Mouse (Mus musculus) neural tube, embryonic 12.5 days (tissue): ENCODE data around the gene Vegfb. TPM values are rescaled to one million over a fixed set of nuclear protein-coding genes. Genes with fewer than 3 reads are reported as not detected.

Source experiments
- ATAC-seq: fragments of 200-750 bp; cut with Nextera tagmentation; 2 replicates; pipeline ENCODE4 v1.8.0; 2017; ENCODE audit warnings: low read depth, mild to moderate bottlenecking, moderate TSS enrichment, moderate library complexity; ENCODE audit not compliant: low FRiP score
- H3K27ac ChIP-seq: fragments of 300-500 bp; sonication (generic); 2 replicates; pipeline ENCODE4 v1.5.1; 2016
- H3K27me3 ChIP-seq: fragments of 300-500 bp; sonication (generic); replicated peaks from 2 replicates; pipeline ENCODE4 v1.6.1; 2016; ENCODE audit warnings: mild to moderate bottlenecking
- H3K36me3 ChIP-seq: fragments of 300-500 bp; sonication (generic); 2 replicates; pipeline ENCODE4 v1.6.1; 2016; ENCODE audit warnings: mild to moderate bottlenecking
- H3K4me1 ChIP-seq: fragments of 300-500 bp; sonication (generic); 2 replicates; pipeline ENCODE4 v1.6.1; 2016
- H3K4me2 ChIP-seq: fragments of 300-500 bp; sonication (generic); replicated peaks from 2 replicates; pipeline ENCODE4 v1.6.1; 2016; ENCODE audit warnings: mild to moderate bottlenecking
- H3K4me3 ChIP-seq: fragments of 300-500 bp; sonication (generic); 2 replicates; pipeline ENCODE4 v1.5.1; 2016
- H3K9ac ChIP-seq: fragments of 300-500 bp; sonication (generic); 2 replicates; pipeline ENCODE4 v1.6.1; 2016; ENCODE audit warnings: mild to moderate bottlenecking
- H3K9me3 ChIP-seq: fragments of 300-500 bp; sonication (generic); 2 replicates; pipeline ENCODE4 v1.6.1; 2016; ENCODE audit warnings: mild to moderate bottlenecking
- WGBS: fragments of 180-500 bp; shearing (Covaris S2); methylation state at CpG from one replicate; pipeline ENCODE4 v1.1.7; 2016; 5-methylcytosine and 5-hydroxymethylcytosine counted together
- polyA plus RNA-seq: library from polyadenylated mRNA; unstranded; fragments of >200 nt; fragmentation: Nextera tagmentation; extraction: Ambion mirVana; gene quantifications from 2 replicates; pipeline ENCODE4 v1.2.1, GENCODE M21; 2016

Gene Vegfb
- polyA plus RNA-seq, 1 experiment from 2014 or later = 33.7 TPM

GRCm38 (mm10) chr19:6987904-6988285 lies 444 bp upstream of the Vegfb start:
- 5% methylated on average over 8 of the region's 8 CpGs for WGBS
- peaks cover 32% of the 10 kb centered on the region for H3K4me1 ChIP-seq
- H3K27me3 ChIP-seq = no peaks in the 10 kb centered on the region
- H3K36me3 ChIP-seq = peaks cover 18% of the 10 kb centered on the region
- H3K27ac ChIP-seq = no peak overlapping the region
- H3K4me3 ChIP-seq = peak overlapping the region; percentile 83
- no peaks in the 10 kb centered on the region for H3K9me3 ChIP-seq
- H3K9ac ChIP-seq = peak overlapping the region; percentile 93
- no peak for ATAC-seq
- H3K4me2 ChIP-seq = peak overlapping the region; percentile 97

DNA sequence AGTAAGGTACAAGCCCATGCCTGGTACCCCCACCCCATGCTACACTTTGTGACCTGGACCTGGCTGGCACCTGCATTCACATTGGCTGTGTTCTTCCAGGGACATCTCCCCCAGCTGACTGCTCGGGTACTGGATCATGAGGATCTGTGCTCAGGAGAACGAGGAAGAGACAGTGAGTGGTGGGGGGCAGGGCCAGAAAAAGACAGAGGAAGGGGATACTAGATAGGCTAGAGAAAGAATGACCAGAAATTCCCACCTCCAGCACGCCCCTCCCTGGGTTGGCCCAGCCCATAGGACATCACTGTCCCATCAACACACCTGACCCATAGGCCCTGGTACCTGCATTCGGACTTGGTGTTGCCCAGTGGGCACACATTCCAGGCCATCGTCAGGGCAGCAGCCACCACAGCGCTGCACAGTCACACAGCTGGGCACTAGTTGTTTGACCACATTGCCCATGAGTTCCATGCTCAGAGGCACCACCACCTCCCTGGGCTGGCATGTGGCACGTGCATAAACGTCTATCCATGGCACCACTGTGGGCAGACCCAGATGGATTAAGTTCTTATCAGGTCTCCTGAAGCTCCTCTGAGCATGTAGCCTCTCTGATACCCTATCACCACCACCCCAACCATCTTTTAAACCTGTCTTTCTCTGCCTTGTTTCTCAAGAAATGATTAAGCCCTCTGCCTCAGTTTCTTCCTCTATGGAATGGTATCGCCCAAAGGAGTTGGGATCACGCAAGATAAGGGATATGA lies 1.3 kb downstream of the Vegfb start:
- 85% methylated on average over 10 of the region's 10 CpGs for WGBS
- Histone ChIP-seq H3K4me3 (peak overlapping the region; percentile 83), H3K27ac (no peak overlapping the region), H3K9me3 (no peaks in the 10 kb centered on the region), H3K4me2 (peak overlapping the region; percentile 97), H3K9ac (0 out of 2 replicates have a peak overlapping the region, but pooled peaks have one; percentile 93), H3K4me1 (peaks cover 26% of the 10 kb centered on the region), H3K27me3 (no peaks in the 10 kb centered on the region), H3K36me3 (peaks cover 25% of the 10 kb centered on the region)
- no peak for ATAC-seq

DNA sequence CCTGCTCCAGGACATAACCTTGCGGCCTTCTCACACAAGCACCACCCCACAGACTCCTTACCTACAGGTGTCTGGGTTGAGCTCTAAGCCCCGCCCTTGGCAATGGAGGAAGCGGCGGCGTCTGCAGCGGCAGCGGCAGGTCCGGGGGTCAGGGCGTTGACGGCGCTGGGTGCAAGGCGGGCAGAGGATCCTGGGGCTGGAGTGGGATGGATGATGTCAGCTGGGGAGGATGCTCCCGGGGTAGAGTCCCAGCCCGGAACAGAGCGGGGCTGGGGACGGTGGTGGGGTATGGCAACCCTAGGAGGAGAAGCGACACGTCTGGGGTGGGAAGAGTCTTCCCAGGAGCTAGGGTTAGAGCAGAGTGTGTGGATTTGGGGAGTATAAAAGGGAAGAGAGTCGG lies 2.2 kb downstream of the Vegfb start:
- Histone ChIP-seq H3K4me3 (no peak overlapping the region), H3K27ac (no peak overlapping the region), H3K4me2 (no peak overlapping the region), H3K27me3 (no peaks in the 10 kb centered on the region), H3K9me3 (no peaks in the 10 kb centered on the region), H3K9ac (no peak overlapping the region), H3K4me1 (peaks cover 31% of the 10 kb centered on the region), H3K36me3 (peaks cover 25% of the 10 kb centered on the region)
- no peak for ATAC-seq
- WGBS = 81% methylated on average over 19 of the region's 19 CpGs

GRCm38 (mm10) chr19:6983621-6984020 lies 3.8 kb downstream of the Vegfb start:
- 49% methylated on average over 5 of the region's 5 CpGs for WGBS
- H3K27ac ChIP-seq = no peak overlapping the region
- no peak overlapping the region for H3K4me3 ChIP-seq
- peaks cover 42% of the 10 kb centered on the region for H3K4me1 ChIP-seq
- H3K9ac ChIP-seq = no peak overlapping the region
- no peak overlapping the region for H3K4me2 ChIP-seq
- no peak for ATAC-seq
- no peaks in the 10 kb centered on the region for H3K9me3 ChIP-seq
- peaks cover 25% of the 10 kb centered on the region for H3K36me3 ChIP-seq
- no peaks in the 10 kb centered on the region for H3K27me3 ChIP-seq

- peaks cover 44% of the 10 kb centered on the region for H3K4me1 ChIP-seq
- peak overlapping the region; percentile 77 for H3K4me2 ChIP-seq
Measured at GRCm38 (mm10) chr19:6981465-6981864, 6.0 kb downstream of the Vegfb start.

DNA sequence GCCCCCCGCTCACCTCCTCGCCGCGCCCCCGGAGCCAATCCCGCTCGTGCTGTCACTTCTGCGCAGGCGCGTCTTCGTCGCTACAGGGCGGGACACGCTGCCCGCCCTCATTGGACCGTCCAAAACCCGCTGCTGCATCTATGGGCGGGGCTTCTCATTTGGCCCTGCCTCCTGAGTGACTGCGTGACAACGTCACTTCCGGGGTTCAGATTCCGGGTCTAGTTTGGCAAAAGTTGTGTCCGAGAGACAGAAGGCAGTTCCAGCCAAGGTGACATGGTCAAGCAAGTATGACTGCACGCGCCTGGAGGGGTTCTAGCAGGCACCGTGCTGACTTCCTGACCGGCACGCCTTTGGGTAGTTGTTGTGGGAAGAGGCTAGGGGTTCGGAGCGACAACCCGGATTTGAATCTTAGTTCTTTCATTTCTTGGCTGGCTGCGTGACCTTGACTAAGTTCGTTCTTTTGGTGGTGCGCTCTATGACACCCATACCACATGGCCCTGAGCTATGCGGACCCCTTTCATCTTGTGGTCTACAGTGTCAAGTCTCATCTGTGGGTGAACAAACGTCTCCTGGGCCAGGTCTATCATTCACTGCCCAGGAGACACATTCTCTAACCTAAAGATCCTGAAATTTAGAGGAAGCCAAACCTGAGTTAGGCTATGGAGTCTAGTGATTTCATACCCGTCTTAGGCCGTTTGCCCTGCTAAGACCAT lies 6.9 kb downstream of the Vegfb start, which contains the start of gene Fkbp2:
Gene Fkbp2, minus strand, starts transcription at position 121 of the 713 bp plus-strand sequence.
- Histone ChIP-seq H3K4me2 (peak within 1 kb of the TSS; percentile 77), H3K36me3 (peaks cover 44% of the 10 kb centered on the region), H3K27ac (peak within 1 kb of the TSS; percentile 75), H3K27me3 (no peaks in the 10 kb centered on the region), H3K9ac (peak within 1 kb of the TSS; percentile 81), H3K9me3 (no peaks in the 10 kb centered on the region), H3K4me3 (peak within 1 kb of the TSS; percentile 69), H3K4me1 (peaks cover 47% of the 10 kb centered on the region)
- 1% methylated on average over 38 of the region's 38 CpGs for WGBS
- ATAC-seq = peak; percentile 85

More at GRCm38 (mm10) chr19:6981465-6981864, 6.0 kb downstream of the Vegfb start:
- H3K27me3 ChIP-seq = no peaks in the 10 kb centered on the region
- peaks cover 44% of the 10 kb centered on the region for H3K36me3 ChIP-seq
- H3K27ac ChIP-seq = no peak overlapping the region
- H3K4me3 ChIP-seq = no peak overlapping the region
- WGBS = 90% methylated on average over 4 of the region's 4 CpGs
- H3K9ac ChIP-seq = no peak overlapping the region
- H3K9me3 ChIP-seq = no peaks in the 10 kb centered on the region
- ATAC-seq = no peak

DNA sequence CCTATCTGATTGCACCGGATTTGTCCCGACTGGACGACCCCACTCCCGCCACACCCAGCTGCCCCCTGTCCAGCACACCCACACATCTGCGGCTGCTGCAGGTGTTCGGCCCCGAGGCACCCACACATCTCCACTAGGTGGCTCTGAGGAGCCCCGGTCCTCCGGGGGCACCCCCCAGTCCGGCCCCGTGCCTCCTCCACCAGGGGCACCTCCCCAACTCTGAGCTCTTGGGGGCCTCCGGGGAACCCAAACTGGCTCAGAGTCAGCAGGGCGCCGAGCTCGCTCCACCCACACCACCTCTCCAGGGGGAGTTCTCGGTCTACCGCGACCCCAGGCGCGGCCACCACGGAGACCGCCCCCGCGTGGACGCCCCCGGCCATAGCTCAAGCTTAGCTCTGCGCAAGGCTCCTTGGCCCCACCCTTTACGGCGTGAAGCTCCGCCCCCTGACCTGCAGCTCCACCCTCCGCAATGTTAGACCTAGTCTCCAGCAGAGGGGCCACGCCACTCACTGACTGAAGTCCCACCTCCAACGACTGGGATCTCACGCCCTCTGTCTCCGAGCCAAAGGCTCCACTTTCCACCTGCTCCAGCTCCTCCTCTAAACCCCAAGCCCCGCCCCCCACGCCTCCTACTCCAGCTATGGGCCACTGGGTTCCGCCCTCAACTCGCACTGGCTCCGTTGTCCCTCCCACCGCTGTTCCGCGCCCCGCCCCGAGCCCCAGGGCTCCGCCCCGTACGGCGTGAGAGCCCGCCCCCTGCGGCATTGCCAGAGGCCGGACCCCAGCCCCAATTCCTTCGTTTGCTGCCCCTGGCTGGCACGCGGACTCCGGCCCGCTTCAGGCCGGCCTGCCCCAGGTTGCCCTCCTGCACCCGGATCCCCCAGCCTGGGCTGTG lies 7.7 kb downstream of the Vegfb start:
- Histone ChIP-seq H3K4me1 (peaks cover 47% of the 10 kb centered on the region), H3K27me3 (no peaks in the 10 kb centered on the region), H3K9ac (peak overlapping the region; percentile 81), H3K4me2 (peak overlapping the region; percentile 77), H3K27ac (peak overlapping the region; percentile 75), H3K4me3 (peak overlapping the region; percentile 69), H3K9me3 (no peaks in the 10 kb centered on the region), H3K36me3 (peaks cover 37% of the 10 kb centered on the region)
- under 1% methylated on average over 59 of the region's 59 CpGs for WGBS
- peak; percentile 83 for ATAC-seq

GRCm38 (mm10) chr19:6979001-6979479 lies 8.4 kb downstream of the Vegfb start:
- no peak for ATAC-seq
- Histone ChIP-seq H3K36me3 (peaks cover 35% of the 10 kb centered on the region), H3K27ac (peak overlapping the region; percentile 75; the same call in 1 of the 2 replicates), H3K4me1 (peaks cover 49% of the 10 kb centered on the region), H3K27me3 (no peaks in the 10 kb centered on the region), H3K9ac (peak overlapping the region; percentile 81), H3K4me3 (peak overlapping the region; percentile 69), H3K4me2 (peak overlapping the region; percentile 77), H3K9me3 (no peaks in the 10 kb centered on the region)
- WGBS = 14% methylated on average over 11 of the region's 11 CpGs

DNA sequence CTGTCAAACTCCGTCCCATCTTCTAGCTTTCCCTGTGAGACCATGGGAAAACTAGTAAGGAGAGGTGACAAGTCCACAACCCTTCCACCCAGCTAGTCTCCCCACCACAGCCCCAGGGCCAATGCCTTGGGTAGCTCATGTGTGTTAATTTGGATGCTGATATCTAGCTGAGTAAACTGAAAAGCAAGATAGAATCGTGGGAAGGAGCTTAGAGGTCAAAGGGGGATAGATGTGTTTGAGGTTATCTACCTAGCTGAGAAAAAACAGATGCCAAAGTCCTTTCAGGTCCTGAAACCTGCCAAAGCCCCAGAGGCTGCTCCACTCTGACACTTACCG lies 8.8 kb downstream of the Vegfb start:
- Histone ChIP-seq H3K36me3 (peaks cover 31% of the 10 kb centered on the region), H3K4me1 (peaks cover 53% of the 10 kb centered on the region), H3K4me3 (peak overlapping the region; percentile 69), H3K4me2 (peak overlapping the region; percentile 77), H3K9me3 (no peaks in the 10 kb centered on the region), H3K27me3 (no peaks in the 10 kb centered on the region), H3K9ac (peak overlapping the region; percentile 81), H3K27ac (0 out of 2 replicates have a peak overlapping the region, but pooled peaks have one; percentile 75)
- WGBS = 57% methylated on average over 3 of the region's 3 CpGs
- ATAC-seq = no peak

DNA sequence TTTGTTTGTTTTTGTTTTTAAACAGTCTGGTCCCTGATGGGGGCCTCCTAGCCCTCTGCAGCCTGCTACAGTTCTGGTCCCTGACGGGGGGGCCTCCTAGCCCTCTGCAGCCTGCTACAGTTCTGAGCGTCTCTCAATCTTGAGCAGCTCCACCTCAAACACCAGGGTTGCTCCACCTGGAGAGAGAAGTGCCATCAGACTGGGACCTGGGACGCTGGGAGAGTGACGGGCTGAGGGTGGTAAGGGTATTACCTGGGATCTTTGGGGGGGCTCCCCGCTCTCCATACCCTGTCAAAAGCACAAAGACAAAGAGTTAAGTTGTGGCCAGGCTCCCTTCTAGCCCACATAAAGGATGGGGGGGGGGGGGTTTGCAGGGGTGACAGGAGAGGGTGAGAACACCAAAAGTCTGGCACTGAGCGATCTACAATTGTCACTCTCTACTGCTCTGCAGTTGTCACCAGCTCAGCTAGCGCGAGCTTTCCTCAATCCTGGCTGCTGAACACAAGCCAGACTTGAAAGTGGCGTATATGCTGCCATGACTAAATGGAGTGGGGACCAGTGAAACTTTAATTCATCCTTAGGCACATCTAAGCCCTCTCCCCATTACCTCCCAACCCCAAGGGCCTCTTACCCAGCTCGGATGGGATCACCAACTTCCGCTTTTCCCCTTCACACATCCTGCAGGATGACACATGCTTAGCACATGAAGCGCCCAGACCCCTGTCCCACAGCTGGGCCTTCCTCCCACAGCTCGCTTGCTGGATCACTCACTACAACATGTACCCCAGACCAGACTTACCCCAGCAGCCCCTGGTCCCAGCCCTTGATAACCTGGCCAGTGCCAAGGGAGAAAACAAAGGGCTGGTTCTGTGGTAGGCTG lies 9.5 kb downstream of the Vegfb start:
- WGBS = 83% methylated on average over 13 of the region's 13 CpGs

More for the DNA sequence above, 9.5 kb downstream of the Vegfb start:
- H3K4me1 ChIP-seq = peaks cover 57% of the 10 kb centered on the region
- no peak for ATAC-seq
- peaks cover 27% of the 10 kb centered on the region for H3K36me3 ChIP-seq
- H3K27ac ChIP-seq = no peak overlapping the region
- peak overlapping the region; percentile 77 for H3K4me2 ChIP-seq
- no peaks in the 10 kb centered on the region for H3K9me3 ChIP-seq
- no peaks in the 10 kb centered on the region for H3K27me3 ChIP-seq
- H3K9ac ChIP-seq = peak overlapping the region; percentile 40; the same call in 1 of the 2 replicates
- peak overlapping the region; percentile 5; the same call in 1 of the 2 replicates for H3K4me3 ChIP-seq
